Mouse (Mus musculus) thymus, postnatal 0 days (tissue): Measurements from ENCODE around the gene Gm21497. TPM values are rescaled to one million over a fixed set of nuclear protein-coding genes. Genes with fewer than 3 reads are reported as not detected.
"Not testable (repeated sequence)": the region's sequence is repeated elsewhere in the genome, so short reads cannot be mapped to it uniquely, and the experiment has no call there.

Experiments
- DNase-seq: peaks from one replicate; pipeline ENCODE4 v3.0.0-alpha.2; 2015; ENCODE audit warnings: low spot score
- polyA plus RNA-seq: library from polyadenylated mRNA; unstranded; fragments of >200 nt; fragmentation: Nextera tagmentation; extraction: Ambion mirVana; gene quantifications from 2 replicates; pipeline ENCODE4 v1.2.1, GENCODE M21; 2015

The Gm21497 gene
- not detected in 2 replicates for polyA plus RNA-seq

- DNase-seq = not testable (repeated sequence)
Measured at GRCm38 (mm10) chrY:61646446-61646845, at the start of gene Gm21497. TSS of gene Gm21497 (plus strand) at chrY:61646746.
